Mouse (Mus musculus) midbrain, embryonic 15.5 days (tissue): ENCODE measurements around the gene Vgll3. TPM values are rescaled to one million over a fixed set of nuclear protein-coding genes. Genes with fewer than 3 reads are reported as not detected.

Source experiments
- ATAC-seq: fragments of 200-750 bp; cut with Nextera tagmentation; replicated peaks from 2 replicates; pipeline ENCODE4 v1.8.0; 2017; ENCODE audit warnings: moderate TSS enrichment
- H3K27ac ChIP-seq: fragments of 300-500 bp; sonication (generic); 2 replicates; pipeline ENCODE4 v1.5.1; 2015; ENCODE audit warnings: mild to moderate bottlenecking, inconsistent platforms
- H3K27me3 ChIP-seq: fragments of 300-500 bp; sonication (generic); replicated peaks from 2 replicates; pipeline ENCODE4 v1.6.1; 2015; ENCODE audit warnings: inconsistent platforms
- H3K36me3 ChIP-seq: fragments of 300-500 bp; sonication (generic); replicated peaks from 2 replicates; pipeline ENCODE4 v1.6.1; 2015; ENCODE audit warnings: inconsistent platforms
- H3K4me1 ChIP-seq: fragments of 300-500 bp; sonication (generic); 2 replicates; pipeline ENCODE4 v1.6.1; 2015; ENCODE audit warnings: inconsistent platforms
- H3K4me2 ChIP-seq: fragments of 300-500 bp; sonication (generic); 2 replicates; pipeline ENCODE4 v1.6.1; 2015; ENCODE audit warnings: inconsistent platforms, mild to moderate bottlenecking, moderate library complexity
- H3K4me3 ChIP-seq: fragments of 300-500 bp; sonication (generic); 2 replicates; pipeline ENCODE4 v1.5.1; 2015; ENCODE audit warnings: mild to moderate bottlenecking, inconsistent platforms
- H3K9ac ChIP-seq: fragments of 300-500 bp; sonication (generic); 2 replicates; pipeline ENCODE4 v1.6.1; 2015; ENCODE audit warnings: mild to moderate bottlenecking, inconsistent platforms
- H3K9me3 ChIP-seq: fragments of 300-500 bp; sonication (generic); 2 replicates; pipeline ENCODE4 v1.6.1; 2016; ENCODE audit warnings: inconsistent platforms
- WGBS: fragments of 180-500 bp; shearing (Covaris S2); methylation state at CpG from one replicate; pipeline ENCODE4 v1.1.7; 2015; ENCODE audit warnings: mixed read lengths; 5-methylcytosine and 5-hydroxymethylcytosine counted together
- polyA plus RNA-seq: library from polyadenylated mRNA; unstranded; fragments of >200 nt; fragmentation: Nextera tagmentation; extraction: Ambion mirVana; gene quantifications from 2 replicates; pipeline ENCODE4 v1.2.1, GENCODE M21; 2015

Gene Vgll3
- 1.6 and 1.8 TPM in 2 replicates for polyA plus RNA-seq

- Histone ChIP-seq H3K36me3 (no peaks in the 10 kb centered on the region), H3K9ac (peak within 1 kb of the TSS; percentile 58), H3K9me3 (no peaks in the 10 kb centered on the region), H3K27me3 (no peaks in the 10 kb centered on the region), H3K4me1 (peaks cover 10% of the 10 kb centered on the region), H3K27ac (peak within 1 kb of the TSS; percentile 70), H3K4me2 (peak within 1 kb of the TSS; percentile 86), H3K4me3 (peak within 1 kb of the TSS; percentile 80)
- under 1% methylated on average over 86 of the region's 86 CpGs for WGBS
- ATAC-seq: peak; percentile 99
Measured at GRCm38 (mm10) chr16:65814918-65815881, at the start of gene Vgll3. Gene Vgll3 (plus strand): TSS chr16:65815257.

DNA sequence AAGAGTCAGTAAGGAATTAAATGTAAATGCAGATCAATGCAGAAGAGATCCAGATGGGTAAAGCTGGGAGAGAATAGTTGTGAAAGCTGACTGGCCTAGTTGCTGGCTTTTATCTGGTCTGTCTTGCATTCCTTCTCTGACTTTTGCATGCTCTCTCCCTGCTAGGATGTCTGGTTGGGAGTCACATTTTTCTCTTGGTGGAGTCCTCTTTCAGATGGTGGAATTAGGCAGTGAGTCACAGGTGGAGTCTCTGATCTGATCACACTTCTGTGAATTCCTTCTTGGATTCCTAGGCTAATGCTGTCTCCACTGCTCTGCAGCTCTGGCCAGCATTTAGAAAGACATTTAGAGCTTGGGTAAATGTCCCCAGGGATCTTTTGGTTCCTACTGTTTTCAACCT lies 49.1 kb upstream of the Vgll3 start:
- no peak for ATAC-seq
- Histone ChIP-seq H3K27ac (no peak overlapping the region), H3K9ac (no peak overlapping the region), H3K36me3 (no peaks in the 10 kb centered on the region), H3K4me2 (no peak overlapping the region), H3K4me3 (no peak overlapping the region), H3K9me3 (no peaks in the 10 kb centered on the region), H3K4me1 (no peaks in the 10 kb centered on the region), H3K27me3 (no peaks in the 10 kb centered on the region)

GRCm38 (mm10) chr16:65785959-65786358 lies 29.1 kb upstream of the Vgll3 start:
- H3K9me3 ChIP-seq: no peaks in the 10 kb centered on the region
- H3K27ac ChIP-seq: no peak overlapping the region
- no peaks in the 10 kb centered on the region for H3K36me3 ChIP-seq
- H3K9ac ChIP-seq: no peak overlapping the region
- ATAC-seq: no peak
- H3K4me1 ChIP-seq: no peaks in the 10 kb centered on the region
- WGBS: 47% methylated on average over 1 of the region's 1 CpGs
- no peak overlapping the region for H3K4me2 ChIP-seq
- no peaks in the 10 kb centered on the region for H3K27me3 ChIP-seq
- H3K4me3 ChIP-seq: no peak overlapping the region

- ATAC-seq: no peak
- no peak overlapping the region for H3K9ac ChIP-seq
Measured at GRCm38 (mm10) chr16:65816059-65816458, 1.0 kb downstream of the Vgll3 start.

GRCm38 (mm10) chr16:65818779-65819178 lies 3.7 kb downstream of the Vgll3 start:
- no peaks in the 10 kb centered on the region for H3K27me3 ChIP-seq
- no peak for ATAC-seq
- H3K4me3 ChIP-seq: no peak overlapping the region
- H3K36me3 ChIP-seq: no peaks in the 10 kb centered on the region
- H3K9ac ChIP-seq: no peak overlapping the region
- no peaks in the 10 kb centered on the region for H3K9me3 ChIP-seq
- peaks cover 10% of the 10 kb centered on the region for H3K4me1 ChIP-seq
- H3K4me2 ChIP-seq: no peak overlapping the region
- H3K27ac ChIP-seq: no peak overlapping the region
- WGBS: 64% methylated on average over 8 of the region's 8 CpGs

More at GRCm38 (mm10) chr16:65816059-65816458, 1.0 kb downstream of the Vgll3 start:
- Histone ChIP-seq H3K4me3 (peak overlapping the region; percentile 80), H3K36me3 (no peaks in the 10 kb centered on the region), H3K4me1 (peaks cover 10% of the 10 kb centered on the region), H3K4me2 (peak overlapping the region; percentile 86), H3K27ac (no peak overlapping the region), H3K9me3 (no peaks in the 10 kb centered on the region), H3K27me3 (no peaks in the 10 kb centered on the region)
- 25% methylated on average over 3 of the region's 3 CpGs for WGBS

DNA sequence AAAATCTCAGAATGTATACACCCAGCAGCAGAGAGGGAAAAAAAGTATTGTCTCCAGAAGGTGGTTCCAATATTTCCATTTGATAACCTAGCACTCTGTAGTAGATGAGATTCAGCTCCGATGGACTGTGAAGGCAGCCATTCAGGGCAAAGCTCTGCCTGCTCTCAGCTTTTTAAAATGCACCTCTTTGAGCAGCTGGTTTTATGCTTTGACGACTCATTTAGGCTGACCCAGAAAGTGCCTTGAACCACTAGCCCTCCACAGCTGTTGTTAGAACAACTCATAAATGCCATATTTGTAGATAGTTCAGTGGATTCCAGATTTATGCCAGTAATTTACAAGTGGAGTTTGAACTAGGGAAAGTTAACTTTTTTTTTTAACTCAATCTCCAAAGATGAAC lies 5.7 kb downstream of the Vgll3 start:
- Histone ChIP-seq H3K4me2 (no peak overlapping the region), H3K36me3 (no peaks in the 10 kb centered on the region), H3K27me3 (no peaks in the 10 kb centered on the region), H3K9ac (no peak overlapping the region), H3K27ac (no peak overlapping the region), H3K4me3 (no peak overlapping the region), H3K9me3 (no peaks in the 10 kb centered on the region), H3K4me1 (peaks cover under 1% of the 10 kb centered on the region; the same call in 1 of the 2 replicates)
- WGBS: 26% methylated on average over 2 of the region's 2 CpGs
- no peak for ATAC-seq

DNA sequence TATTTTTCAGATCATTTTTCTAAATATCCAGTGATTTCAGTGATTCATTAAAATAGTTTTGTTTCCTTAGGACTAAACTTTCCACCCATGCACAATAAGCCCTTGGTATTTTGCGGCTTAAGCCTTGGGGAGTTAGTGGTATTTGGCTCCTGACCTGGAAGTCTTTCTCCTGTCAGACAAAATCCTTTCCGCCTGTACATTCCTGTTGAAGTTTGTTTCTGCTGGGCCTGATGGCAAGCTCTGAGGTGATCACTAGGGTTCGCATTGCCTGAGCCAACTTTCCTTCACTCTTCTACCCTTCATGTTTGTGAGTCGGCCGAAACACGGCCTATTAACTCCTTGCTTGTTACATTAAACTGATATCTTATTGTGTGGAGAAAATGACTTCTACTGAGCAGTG lies 8.7 kb downstream of the Vgll3 start:
- H3K9me3 ChIP-seq: no peaks in the 10 kb centered on the region
- ATAC-seq: no peak
- no peak overlapping the region for H3K27ac ChIP-seq
- no peak overlapping the region for H3K9ac ChIP-seq
- no peak overlapping the region for H3K4me2 ChIP-seq
- no peaks in the 10 kb centered on the region for H3K4me1 ChIP-seq
- no peaks in the 10 kb centered on the region for H3K36me3 ChIP-seq
- WGBS: 87% methylated on average over 6 of the region's 6 CpGs
- H3K4me3 ChIP-seq: no peak overlapping the region
- no peaks in the 10 kb centered on the region for H3K27me3 ChIP-seq

DNA sequence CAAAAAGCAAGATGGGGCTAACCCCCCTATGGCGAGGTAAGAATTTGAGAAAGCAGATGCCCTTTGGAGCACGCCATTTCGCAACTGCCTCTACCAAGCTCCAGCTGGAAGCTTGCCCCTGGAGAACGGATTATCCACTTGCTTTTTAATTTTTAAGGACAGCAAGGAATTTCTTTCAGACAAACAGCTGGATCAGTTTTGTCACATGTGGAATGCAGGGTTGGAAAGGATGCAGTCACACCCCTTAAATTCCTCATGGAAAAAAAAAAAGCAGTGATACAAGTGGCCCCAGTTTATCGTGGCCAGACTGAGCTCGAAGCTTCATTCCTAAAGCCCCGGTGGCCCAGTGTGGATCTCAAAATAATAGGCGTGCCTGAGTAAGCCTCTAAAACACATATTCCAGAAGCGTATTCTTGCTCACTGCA lies 13.1 kb downstream of the Vgll3 start:
- WGBS: 82% methylated on average over 9 of the region's 9 CpGs
- H3K27ac ChIP-seq: no peak overlapping the region
- no peak for ATAC-seq
- H3K4me2 ChIP-seq: no peak overlapping the region
- no peak overlapping the region for H3K4me3 ChIP-seq
- H3K4me1 ChIP-seq: no peaks in the 10 kb centered on the region
- H3K36me3 ChIP-seq: no peaks in the 10 kb centered on the region
- no peaks in the 10 kb centered on the region for H3K9me3 ChIP-seq
- no peaks in the 10 kb centered on the region for H3K27me3 ChIP-seq
- no peak overlapping the region for H3K9ac ChIP-seq

- WGBS: 95% methylated on average over 6 of the region's 6 CpGs
- H3K9ac ChIP-seq: no peak overlapping the region
- H3K4me1 ChIP-seq: no peaks in the 10 kb centered on the region
- H3K27me3 ChIP-seq: no peaks in the 10 kb centered on the region
- no peak for ATAC-seq
- H3K4me3 ChIP-seq: no peak overlapping the region
- no peak overlapping the region for H3K27ac ChIP-seq
- no peak overlapping the region for H3K4me2 ChIP-seq
- H3K36me3 ChIP-seq: no peaks in the 10 kb centered on the region
- H3K9me3 ChIP-seq: no peaks in the 10 kb centered on the region
Measured at GRCm38 (mm10) chr16:65829096-65829495, 14.0 kb downstream of the Vgll3 start.

- no peaks in the 10 kb centered on the region for H3K27me3 ChIP-seq
- no peaks in the 10 kb centered on the region for H3K36me3 ChIP-seq
- 84% methylated on average over 3 of the region's 3 CpGs for WGBS
- H3K4me1 ChIP-seq: no peaks in the 10 kb centered on the region
- H3K9ac ChIP-seq: no peak overlapping the region
- H3K4me2 ChIP-seq: no peak overlapping the region
- no peak for ATAC-seq
- no peak overlapping the region for H3K27ac ChIP-seq
- H3K4me3 ChIP-seq: no peak overlapping the region
- no peaks in the 10 kb centered on the region for H3K9me3 ChIP-seq
Measured at GRCm38 (mm10) chr16:65834721-65835120, 19.7 kb downstream of the Vgll3 start.

GRCm38 (mm10) chr16:65850126-65850525 lies 35.1 kb downstream of the Vgll3 start:
- H3K27ac ChIP-seq: no peak overlapping the region
- 67% methylated on average over 1 of the region's 1 CpGs for WGBS
- no peaks in the 10 kb centered on the region for H3K27me3 ChIP-seq
- no peak overlapping the region for H3K4me2 ChIP-seq
- H3K4me3 ChIP-seq: no peak overlapping the region
- no peak overlapping the region for H3K9ac ChIP-seq
- no peak for ATAC-seq
- H3K36me3 ChIP-seq: no peaks in the 10 kb centered on the region
- H3K4me1 ChIP-seq: no peaks in the 10 kb centered on the region
- no peaks in the 10 kb centered on the region for H3K9me3 ChIP-seq

GRCm38 (mm10) chr16:65864471-65864870 lies 49.4 kb downstream of the Vgll3 start:
- H3K4me3 ChIP-seq: no peak overlapping the region
- H3K27ac ChIP-seq: no peak overlapping the region
- 91% methylated on average over 5 of the region's 5 CpGs for WGBS
- H3K9me3 ChIP-seq: no peaks in the 10 kb centered on the region
- H3K4me2 ChIP-seq: no peak overlapping the region
- ATAC-seq: no peak
- no peak overlapping the region for H3K9ac ChIP-seq
- H3K4me1 ChIP-seq: no peaks in the 10 kb centered on the region
- H3K36me3 ChIP-seq: no peaks in the 10 kb centered on the region
- no peaks in the 10 kb centered on the region for H3K27me3 ChIP-seq

- no peak for ATAC-seq
- no peaks in the 10 kb centered on the region for H3K27me3 ChIP-seq
- 78% methylated on average over 2 of the region's 2 CpGs for WGBS
Measured at GRCm38 (mm10) chr16:65867927-65868326, 52.9 kb downstream of the Vgll3 start.

More at GRCm38 (mm10) chr16:65867927-65868326, 52.9 kb downstream of the Vgll3 start:
- H3K36me3 ChIP-seq: no peaks in the 10 kb centered on the region
- no peaks in the 10 kb centered on the region for H3K9me3 ChIP-seq
- H3K4me3 ChIP-seq: no peak overlapping the region
- H3K27ac ChIP-seq: no peak overlapping the region
- no peaks in the 10 kb centered on the region for H3K4me1 ChIP-seq
- no peak overlapping the region for H3K9ac ChIP-seq
- no peak overlapping the region for H3K4me2 ChIP-seq
